Mouse (Mus musculus) heart, embryonic 10.5 days (tissue): Measurements from ENCODE around the gene Megf11. TPM values are rescaled to one million over a fixed set of nuclear protein-coding genes. Genes with fewer than 3 reads are reported as not detected.

Experiments used
- DNase-seq: peaks from one replicate; pipeline ENCODE4 v3.0.0-alpha.2; 2017; ENCODE audit warnings: low spot score
- H3K27ac ChIP-seq: fragments of 300-500 bp; sonication (generic); 2 replicates; pipeline ENCODE4 v1.5.1; 2016; ENCODE audit warnings: mild to moderate bottlenecking
- H3K27me3 ChIP-seq: fragments of 300-500 bp; sonication (generic); 2 replicates; pipeline ENCODE4 v1.6.1; 2016; ENCODE audit warnings: mild to moderate bottlenecking; ENCODE audit not compliant: poor library complexity, insufficient read depth, severe bottlenecking
- H3K36me3 ChIP-seq: fragments of 300-500 bp; sonication (generic); 2 replicates; pipeline ENCODE4 v1.6.1; 2016; ENCODE audit warnings: mild to moderate bottlenecking, moderate library complexity
- H3K4me1 ChIP-seq: fragments of 300-500 bp; sonication (generic); 2 replicates; pipeline ENCODE4 v1.6.1; 2016; ENCODE audit warnings: mild to moderate bottlenecking
- H3K4me3 ChIP-seq: fragments of 300-500 bp; sonication (generic); 2 replicates; pipeline ENCODE4 v1.5.1; 2016; ENCODE audit warnings: mild to moderate bottlenecking, moderate library complexity
- H3K9me3 ChIP-seq: fragments of 300-500 bp; sonication (generic); 2 replicates; pipeline ENCODE4 v1.6.1; 2016; ENCODE audit warnings: mild to moderate bottlenecking, moderate library complexity
- WGBS: fragments of 180-500 bp; shearing (Covaris S2); methylation state at CpG from one replicate; pipeline ENCODE4 v1.1.7; 2016; 5-methylcytosine and 5-hydroxymethylcytosine counted together
- polyA plus RNA-seq: library from polyadenylated mRNA; unstranded; fragments of >200 nt; fragmentation: Nextera tagmentation; extraction: Ambion mirVana; gene quantifications from 2 replicates; pipeline ENCODE4 v1.2.1, GENCODE M21; 2016

The Megf11 gene
- polyA plus RNA-seq, 1 experiment from 2014 or later, result 0.40 TPM

GRCm38 (mm10) chr9:64564315-64564767 is 178.9 kb downstream of the Megf11 start:
- Histone ChIP-seq H3K4me1 (peaks cover 23% of the 10 kb centered on the region), H3K27ac (no peak overlapping the region)
- WGBS, result 74% methylated on average over 5 of the region's 5 CpGs

DNA sequence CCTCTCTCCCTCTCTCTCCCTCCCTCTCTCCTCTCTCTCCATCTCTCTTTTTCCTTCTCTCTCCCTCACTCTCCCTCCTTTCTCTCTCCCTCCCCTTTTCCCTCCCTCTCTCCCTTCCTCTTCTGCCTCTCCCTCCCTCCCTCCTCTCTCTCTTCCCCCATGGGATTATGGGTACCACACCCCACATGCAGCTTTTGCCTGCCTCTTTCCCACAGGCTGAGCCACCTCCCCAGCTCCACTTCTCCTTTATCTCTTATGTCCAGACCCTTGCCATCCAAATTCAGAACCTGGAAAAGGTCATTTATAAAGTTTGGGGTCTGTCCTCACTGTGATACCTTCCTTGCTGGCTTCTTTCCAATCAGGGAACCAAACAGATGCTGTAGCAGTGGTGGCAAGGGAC is 180.5 kb downstream of the Megf11 start:
- Histone ChIP-seq H3K9me3 (peaks cover 3% of the 10 kb centered on the region; the same call in 1 of the 2 replicates), H3K27ac (peak overlapping the region; percentile 42; the same call in 1 of the 2 replicates), H3K36me3 (no peaks in the 10 kb centered on the region), H3K4me3 (no peak overlapping the region), H3K27me3 (peaks cover 15% of the 10 kb centered on the region; the same call in 1 of the 2 replicates), H3K4me1 (peaks cover 30% of the 10 kb centered on the region)
- DNase-seq, result no peak

More at GRCm38 (mm10) chr9:64564315-64564767, 178.9 kb downstream of the Megf11 start:
- Histone ChIP-seq H3K36me3 (no peaks in the 10 kb centered on the region), H3K27me3 (peaks cover 15% of the 10 kb centered on the region; the same call in 1 of the 2 replicates), H3K9me3 (peaks cover 3% of the 10 kb centered on the region; the same call in 1 of the 2 replicates), H3K4me3 (no peak overlapping the region)
- DNase-seq, result no peak

- Histone ChIP-seq H3K4me1 (peaks cover 32% of the 10 kb centered on the region), H3K9me3 (peaks cover 3% of the 10 kb centered on the region; the same call in 1 of the 2 replicates), H3K4me3 (no peak overlapping the region), H3K36me3 (no peaks in the 10 kb centered on the region), H3K27me3 (peaks cover 13% of the 10 kb centered on the region; the same call in 1 of the 2 replicates), H3K27ac (peak overlapping the region; percentile 42)
- 54% methylated on average over 2 of the region's 2 CpGs for WGBS
- DNase-seq, result no peak
Measured at GRCm38 (mm10) chr9:64566376-64566775, 180.9 kb downstream of the Megf11 start.

DNA sequence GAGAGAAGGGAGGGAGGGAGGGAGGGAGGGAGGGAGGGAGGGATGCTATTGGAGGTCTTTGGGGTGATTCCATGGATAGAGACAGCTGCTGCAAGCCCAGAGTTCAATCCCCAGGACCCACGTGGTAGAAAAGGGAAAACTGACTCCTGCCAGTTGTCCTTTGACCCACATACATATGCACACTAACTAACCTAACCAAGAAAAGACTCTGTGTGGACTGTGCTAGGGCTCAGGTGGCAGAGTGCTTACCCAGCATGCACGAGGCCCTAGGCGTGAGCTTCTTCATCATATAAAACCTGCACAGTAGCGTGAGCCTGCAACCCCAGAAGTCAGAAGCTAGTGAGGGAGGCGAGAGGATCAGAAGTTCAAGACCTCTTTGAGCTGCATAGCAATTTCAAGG is 182.1 kb downstream of the Megf11 start:
- Histone ChIP-seq H3K4me1 (peaks cover 37% of the 10 kb centered on the region), H3K4me3 (no peak overlapping the region), H3K36me3 (no peaks in the 10 kb centered on the region), H3K27me3 (peaks cover 13% of the 10 kb centered on the region; the same call in 1 of the 2 replicates), H3K27ac (no peak overlapping the region), H3K9me3 (peaks cover 3% of the 10 kb centered on the region; the same call in 1 of the 2 replicates)
- WGBS, result 74% methylated on average over 5 of the region's 5 CpGs
- no peak for DNase-seq

DNA sequence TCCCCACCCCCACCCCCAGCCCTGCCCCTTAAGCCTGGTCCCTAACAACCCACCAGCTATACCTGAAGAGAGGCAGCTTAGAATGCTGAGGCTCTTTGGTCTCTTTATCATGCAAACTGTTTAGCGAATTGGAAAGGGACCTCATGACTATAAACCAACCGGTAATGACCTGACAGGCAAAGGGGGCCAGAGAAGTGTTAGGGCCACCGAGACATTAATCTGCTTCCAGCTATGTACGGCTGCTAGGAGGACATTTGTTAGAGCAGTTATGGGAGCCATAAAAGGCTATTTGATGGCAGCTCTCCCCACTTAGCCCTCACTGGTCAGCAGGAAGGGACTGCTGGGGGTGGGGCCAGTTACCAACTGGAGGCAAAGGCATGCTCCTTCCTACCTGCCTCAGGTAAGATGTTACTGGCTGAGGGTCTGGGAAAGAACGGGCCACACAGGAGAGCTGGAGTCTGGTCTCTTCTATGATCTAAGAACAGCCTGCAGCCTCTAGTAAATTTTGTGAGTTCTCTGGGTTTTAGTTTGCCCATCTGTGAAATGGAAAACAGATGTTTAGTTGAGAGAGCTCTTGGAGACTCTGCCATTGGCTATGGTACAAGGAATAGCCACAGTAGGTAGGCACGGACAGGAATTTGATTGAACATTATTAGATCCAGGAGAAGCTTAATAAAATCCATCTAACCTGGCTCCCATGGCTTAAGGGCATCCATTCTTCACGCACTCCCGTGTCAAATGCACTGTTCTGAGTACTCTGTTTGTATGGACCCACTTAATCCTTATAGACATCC is 183.2 kb downstream of the Megf11 start:
- no peak for DNase-seq
- H3K36me3 ChIP-seq, result no peaks in the 10 kb centered on the region
- H3K4me3 ChIP-seq, result no peak overlapping the region
- H3K9me3 ChIP-seq, result no peaks in the 10 kb centered on the region
- WGBS, result 60% methylated on average over 8 of the region's 8 CpGs
- peaks cover 13% of the 10 kb centered on the region; the same call in 1 of the 2 replicates for H3K27me3 ChIP-seq
- no peak overlapping the region for H3K27ac ChIP-seq
- H3K4me1 ChIP-seq, result peaks cover 43% of the 10 kb centered on the region

- Histone ChIP-seq H3K4me1 (peaks cover 36% of the 10 kb centered on the region), H3K4me3 (no peak overlapping the region), H3K27ac (no peak overlapping the region), H3K36me3 (no peaks in the 10 kb centered on the region), H3K27me3 (peaks cover 13% of the 10 kb centered on the region; the same call in 1 of the 2 replicates), H3K9me3 (no peaks in the 10 kb centered on the region)
- DNase-seq, result no peak
- 38% methylated on average over 4 of the region's 4 CpGs for WGBS
Measured at GRCm38 (mm10) chr9:64570448-64570847, 185.0 kb downstream of the Megf11 start.

- no peaks in the 10 kb centered on the region for H3K36me3 ChIP-seq
- H3K27me3 ChIP-seq, result peaks cover 13% of the 10 kb centered on the region; the same call in 1 of the 2 replicates
- H3K4me3 ChIP-seq, result no peak overlapping the region
- H3K27ac ChIP-seq, result no peak overlapping the region
- H3K9me3 ChIP-seq, result no peaks in the 10 kb centered on the region
- H3K4me1 ChIP-seq, result peaks cover 37% of the 10 kb centered on the region
- DNase-seq, result no peak
- 81% methylated on average over 8 of the region's 8 CpGs for WGBS
Measured at GRCm38 (mm10) chr9:64571091-64571490, 185.7 kb downstream of the Megf11 start.

GRCm38 (mm10) chr9:64572629-64573190 is 187.3 kb downstream of the Megf11 start:
- H3K4me3 ChIP-seq, result no peak overlapping the region
- 71% methylated on average over 7 of the region's 7 CpGs for WGBS
- H3K4me1 ChIP-seq, result peaks cover 33% of the 10 kb centered on the region
- no peak for DNase-seq
- no peaks in the 10 kb centered on the region for H3K36me3 ChIP-seq
- H3K27ac ChIP-seq, result peak overlapping the region; percentile 50; the same call in 1 of the 2 replicates
- 0 out of 2 replicates have a peak, but pooled peaks cover 8% of the 10 kb centered on the region for H3K27me3 ChIP-seq
- H3K9me3 ChIP-seq, result no peaks in the 10 kb centered on the region

DNA sequence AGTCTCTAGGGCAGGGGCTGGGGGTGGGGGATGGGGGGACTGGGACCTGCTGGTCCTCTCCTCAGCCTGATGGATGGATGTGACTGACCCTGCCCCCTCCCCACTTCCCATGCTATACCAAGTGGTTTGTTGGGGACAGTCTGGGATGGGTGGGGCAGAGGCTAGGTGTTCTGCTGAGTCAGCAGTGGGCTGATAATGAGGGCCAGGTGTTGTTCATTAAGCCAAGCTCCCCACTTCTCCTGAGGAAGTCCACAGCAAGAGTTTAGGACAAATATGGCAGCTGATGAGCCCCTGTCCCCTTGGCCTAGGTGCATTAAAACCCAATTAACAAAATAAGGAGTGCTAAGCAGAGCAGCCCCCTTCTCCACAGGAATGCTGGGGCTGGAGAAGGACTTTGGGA is 190.2 kb downstream of the Megf11 start:
- Histone ChIP-seq H3K4me3 (no peak overlapping the region), H3K36me3 (no peaks in the 10 kb centered on the region), H3K4me1 (peaks cover 29% of the 10 kb centered on the region), H3K27ac (no peak overlapping the region), H3K9me3 (no peaks in the 10 kb centered on the region), H3K27me3 (no peaks in the 10 kb centered on the region)
- DNase-seq, result no peak

DNA sequence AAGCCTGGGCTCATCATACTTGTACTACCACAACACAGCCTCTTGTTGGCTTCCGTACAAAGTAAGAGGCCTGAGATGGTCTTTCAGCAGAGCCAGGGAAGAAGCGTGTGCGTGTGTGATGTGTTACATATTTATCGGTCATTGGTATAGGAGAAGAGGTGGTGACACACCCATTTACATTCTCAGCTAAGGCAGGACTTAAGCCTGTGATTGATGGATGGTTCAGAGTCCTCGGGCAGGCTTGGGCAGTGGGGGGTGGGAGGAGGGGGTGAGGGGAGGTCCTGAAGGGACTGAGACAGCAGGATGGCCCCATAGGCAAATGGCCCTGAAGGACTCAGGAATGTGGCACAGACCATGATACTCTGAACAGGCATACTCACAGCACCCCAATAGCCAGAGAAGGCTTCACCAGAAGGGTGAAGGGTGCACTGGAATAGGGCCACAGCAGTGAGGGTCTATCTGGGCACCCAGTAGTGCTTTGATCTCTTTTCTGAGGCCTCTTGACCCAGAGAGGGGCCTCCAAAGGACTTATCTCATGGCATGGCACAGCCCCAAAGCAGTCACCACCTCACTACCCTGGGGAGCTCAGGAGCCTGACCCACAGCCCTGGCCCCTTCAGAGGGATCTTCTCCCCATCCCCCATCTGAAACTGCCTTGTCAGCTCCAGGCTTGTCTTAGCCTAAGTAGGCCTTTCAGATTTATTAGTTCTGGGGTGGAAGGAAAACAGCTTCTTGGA is 190.9 kb downstream of the Megf11 start:
- WGBS, result 47% methylated on average over 5 of the region's 5 CpGs
- Histone ChIP-seq H3K36me3 (no peaks in the 10 kb centered on the region), H3K4me1 (peaks cover 24% of the 10 kb centered on the region), H3K27me3 (no peaks in the 10 kb centered on the region), H3K4me3 (no peak overlapping the region), H3K9me3 (no peaks in the 10 kb centered on the region), H3K27ac (no peak overlapping the region)
- DNase-seq, result no peak

DNA sequence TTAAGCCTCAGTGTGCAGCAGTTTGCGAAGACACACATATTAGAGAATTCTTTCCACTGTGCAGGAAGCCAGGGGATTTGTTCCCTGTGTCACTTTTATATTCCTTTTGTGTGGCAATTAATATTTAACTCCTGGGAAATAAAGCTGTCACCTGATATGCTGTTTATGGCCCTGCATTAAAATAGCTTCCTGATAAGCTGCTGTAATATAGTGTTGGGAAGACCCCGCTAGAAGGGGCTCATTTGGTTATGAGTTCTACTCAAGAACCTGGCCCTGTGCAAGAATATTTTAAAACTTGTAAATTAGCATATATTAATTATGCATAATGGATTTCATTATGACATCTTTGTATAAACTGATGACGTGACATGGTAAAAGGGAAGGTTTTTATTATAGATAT is 191.7 kb downstream of the Megf11 start:
- Histone ChIP-seq H3K9me3 (no peaks in the 10 kb centered on the region), H3K4me3 (no peak overlapping the region), H3K27ac (no peak overlapping the region), H3K27me3 (no peaks in the 10 kb centered on the region), H3K36me3 (no peaks in the 10 kb centered on the region), H3K4me1 (peaks cover 22% of the 10 kb centered on the region)
- DNase-seq, result no peak
- 88% methylated on average over 3 of the region's 3 CpGs for whole genome bisulfite sequencing

DNA sequence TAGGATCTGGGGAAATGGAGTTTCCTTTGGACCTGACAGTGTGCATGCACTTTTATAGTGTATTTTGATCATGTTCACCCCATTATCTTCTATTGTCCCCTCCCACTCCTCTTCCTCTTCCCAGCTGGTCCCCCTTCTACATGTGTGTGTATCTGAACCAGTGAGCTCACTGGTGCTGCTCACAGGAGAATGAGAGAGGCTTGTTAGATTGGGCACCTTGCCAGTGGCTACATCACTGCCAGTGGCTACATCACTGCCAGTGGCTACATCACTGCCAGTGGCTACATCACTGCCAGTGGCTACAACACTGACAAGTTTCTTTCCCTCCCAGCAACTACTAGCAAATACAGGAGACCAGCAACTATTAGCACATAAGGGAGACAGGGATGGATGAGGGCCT is 192.6 kb downstream of the Megf11 start:
- Histone ChIP-seq H3K36me3 (no peaks in the 10 kb centered on the region), H3K9me3 (no peaks in the 10 kb centered on the region), H3K27ac (no peak overlapping the region), H3K4me1 (peaks cover 16% of the 10 kb centered on the region), H3K27me3 (no peaks in the 10 kb centered on the region), H3K4me3 (no peak overlapping the region)
- no peak for DNase-seq

- Histone ChIP-seq H3K4me1 (peaks cover 13% of the 10 kb centered on the region), H3K36me3 (no peaks in the 10 kb centered on the region), H3K4me3 (no peak overlapping the region), H3K27ac (no peak overlapping the region), H3K9me3 (no peaks in the 10 kb centered on the region), H3K27me3 (no peaks in the 10 kb centered on the region)
- DNase-seq, result no peak
- WGBS, result 83% methylated on average over 1 of the region's 1 CpGs
Measured at GRCm38 (mm10) chr9:64579306-64579705, 193.9 kb downstream of the Megf11 start.
